Mouse (Mus musculus) liver, embryonic 14.5 days (tissue): Measurements from ENCODE around the gene Csnk1g1. TPM values are rescaled to one million over a fixed set of nuclear protein-coding genes. Genes with fewer than 3 reads are reported as not detected.

Source experiments
- ATAC-seq: fragments of 200-750 bp; cut with Nextera tagmentation; 2 replicates; pipeline ENCODE4 v1.8.0; 2017; ENCODE audit warnings: moderate number of reproducible peaks, mild to moderate bottlenecking, moderate library complexity; ENCODE audit not compliant: insufficient read depth
- DNase-seq, 3 experiments: peaks; one replicate each; pipeline ENCODE4 v3.0.0-alpha.2; 2012 to 2013; ENCODE audit warnings: low read depth in 3 of 3, low spot score in 3 of 3
- H3K27ac ChIP-seq: fragments of 300-500 bp; sonication (generic); 2 replicates; pipeline ENCODE4 v1.5.1; 2014; ENCODE audit warnings: moderate library complexity, mild to moderate bottlenecking, control low read depth, inconsistent platforms
- H3K27me3 ChIP-seq: fragments of 300-500 bp; sonication (generic); 2 replicates; pipeline ENCODE4 v1.6.1; 2014; ENCODE audit warnings: mild to moderate bottlenecking, low read length, moderate library complexity; ENCODE audit not compliant: control insufficient read depth, insufficient read depth
- H3K36me3 ChIP-seq: fragments of 300-500 bp; sonication (generic); replicated peaks from 2 replicates; pipeline ENCODE4 v1.6.1; 2014; ENCODE audit warnings: low read depth; ENCODE audit not compliant: control insufficient read depth, insufficient read depth
- H3K4me1 ChIP-seq, 2 experiments: fragments of 200-500 bp in 1 of 2; fragments of 300-500 bp in 1 of 2; sonication (generic) in 1 of 2; replicated peaks; 2 replicates each; pipeline ENCODE4 v1.6.1; 2012 to 2014; ENCODE audit warnings: antibody characterized with exemption in 1 of 2, inconsistent platforms in 1 of 2, low read length in 1 of 2; ENCODE audit not compliant: control insufficient read depth in 2 of 2, insufficient read depth in 2 of 2
- H3K4me2 ChIP-seq: fragments of 300-500 bp; sonication (generic); 2 replicates; pipeline ENCODE4 v1.6.1; 2014; ENCODE audit warnings: low read depth, mild to moderate bottlenecking, control low read depth, moderate library complexity
- H3K4me3 ChIP-seq, 2 experiments: fragments of 200-500 bp in 1 of 2; fragments of 300-500 bp in 1 of 2; sonication (generic) in 1 of 2; 2 replicates each; pipeline ENCODE4 v1.5.1; 2012 to 2014; ENCODE audit warnings: low read depth in 2 of 2, low read length in 2 of 2, mild to moderate bottlenecking in 2 of 2, control low read depth in 1 of 2, inconsistent platforms in 1 of 2, moderate library complexity in 1 of 2; ENCODE audit not compliant: insufficient read depth in 1 of 2
- H3K9ac ChIP-seq: fragments of 300-500 bp; sonication (generic); replicated peaks from 2 replicates; pipeline ENCODE4 v1.6.1; 2014; ENCODE audit warnings: mild to moderate bottlenecking, control low read depth, moderate library complexity
- H3K9me3 ChIP-seq: fragments of 300-500 bp; sonication (generic); 2 replicates; pipeline ENCODE4 v1.6.1; 2016; ENCODE audit warnings: low read length, mixed read lengths; ENCODE audit not compliant: control insufficient read depth
- CTCF ChIP-seq: IDR thresholded peaks from 2 replicates; pipeline ENCODE4 v1.5.1; 2016; ENCODE audit warnings: antibody characterized with exemption, low read depth, control low read depth
- EP300 ChIP-seq: IDR thresholded peaks from 2 replicates; pipeline ENCODE4 v1.6.1; 2016; ENCODE audit warnings: antibody characterized with exemption, low read depth
- WGBS: fragments of 180-500 bp; shearing (Covaris S2); extraction: QIAGEN DNeasy Blood & Tissue Kit; methylation state at CpG from one replicate; pipeline ENCODE4 v1.1.7; 2014; ENCODE audit not compliant: insufficient replicate concordance; 5-methylcytosine and 5-hydroxymethylcytosine counted together
- polyA plus RNA-seq, 2 experiments: library from polyadenylated mRNA; depleted of rRNA in 1 of 2; stranded (reverse) in 1 of 2; unstranded in 1 of 2; fragments of >200 nt; fragmentation: Nextera tagmentation in 1 of 2; extraction: Ambion mirVana in 1 of 2; gene quantifications; 2 replicates each; pipeline versions ENCODE4 v1.2.1 to v1.2.3; 2012 to 2014

Csnk1g1 gene
- polyA plus RNA-seq, 2 experiments, result 2.5 to 3.5 TPM

DNA sequence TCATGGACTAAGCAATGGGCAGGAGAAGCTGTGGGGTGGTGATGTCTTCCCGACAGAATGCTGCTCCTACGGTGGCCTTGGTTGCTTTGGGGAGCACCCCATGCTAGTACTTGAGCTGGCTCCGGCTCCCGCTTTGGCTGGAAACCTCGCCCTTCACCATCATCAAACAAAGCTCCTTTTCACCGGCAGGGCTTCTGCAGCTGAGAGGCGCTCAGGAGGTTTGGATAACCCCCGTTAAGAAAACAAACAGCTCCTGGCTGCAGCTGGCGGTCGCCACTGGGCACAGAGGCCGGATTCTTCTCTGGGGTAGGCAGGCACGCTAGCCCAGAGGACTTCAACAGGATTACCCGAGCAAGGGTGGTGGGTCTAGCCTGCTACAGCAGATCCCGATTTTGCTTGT lies 169.8 kb downstream of the Csnk1g1 start:
- Histone ChIP-seq H3K9me3 (no peaks in the 10 kb centered on the region), H3K9ac (no peak overlapping the region), H3K36me3 (no peaks in the 10 kb centered on the region), H3K27ac (no peak overlapping the region), H3K4me1 (peaks cover 0 to 4% of the 10 kb centered on the region in 2 experiments; a peak in 2 of 4 replicates), H3K4me2 (no peak overlapping the region), H3K4me3 (no peak overlapping the region), H3K27me3 (peaks cover 21% of the 10 kb centered on the region)
- ATAC-seq, result no peak
- 25% methylated on average over 14 of the region's 14 CpGs for WGBS
- DNase-seq, result no peak
- TF ChIP-seq CTCF (no peak), EP300 (no peak)

DNA sequence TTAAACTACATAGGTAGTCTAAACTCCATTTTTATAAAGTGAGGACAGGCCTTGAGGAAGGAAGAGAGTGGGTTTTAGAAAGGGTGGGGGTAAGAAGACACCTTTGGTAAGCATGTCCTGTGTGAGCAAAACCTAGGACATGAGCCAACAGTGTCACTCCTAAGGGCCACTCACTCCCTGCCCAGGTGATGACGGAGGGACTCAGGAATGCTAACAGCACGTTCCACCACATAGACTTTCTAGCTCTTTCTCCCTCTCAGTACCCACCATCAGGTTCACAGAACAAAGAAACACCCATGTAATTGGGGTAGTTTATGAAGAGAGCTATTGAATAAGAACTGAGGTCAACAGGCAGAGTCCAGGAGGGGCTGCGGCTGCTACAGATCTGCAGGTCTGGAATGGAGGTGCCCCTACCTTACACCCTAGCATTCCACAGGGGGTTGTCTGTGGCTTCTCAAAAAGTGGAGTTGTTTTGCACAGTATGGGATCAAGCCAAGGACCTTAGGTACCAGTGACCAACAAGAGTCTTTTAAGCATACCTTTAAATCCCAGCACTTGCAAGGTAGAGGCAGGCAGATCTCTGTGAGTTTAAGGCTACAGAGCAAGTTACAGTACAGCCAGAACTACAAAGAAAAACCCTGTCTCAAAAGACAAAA lies 172.2 kb downstream of the Csnk1g1 start:
- H3K27ac ChIP-seq, result no peak overlapping the region
- H3K4me3 ChIP-seq, result no peak overlapping the region
- 76% methylated on average over 3 of the region's 3 CpGs for WGBS
- no peaks in the 10 kb centered on the region for H3K9me3 ChIP-seq
- peaks cover 0 to 4% of the 10 kb centered on the region in 2 experiments; a peak in 1 of 4 replicates for H3K4me1 ChIP-seq
- DNase-seq (no peak), ATAC-seq (no peak)
- no peaks in the 10 kb centered on the region for H3K36me3 ChIP-seq
- H3K4me2 ChIP-seq, result no peak overlapping the region
- TF ChIP-seq EP300, result no peak
- no peak for TF ChIP-seq CTCF
- peaks cover 17% of the 10 kb centered on the region for H3K27me3 ChIP-seq
- H3K9ac ChIP-seq, result no peak overlapping the region

DNA sequence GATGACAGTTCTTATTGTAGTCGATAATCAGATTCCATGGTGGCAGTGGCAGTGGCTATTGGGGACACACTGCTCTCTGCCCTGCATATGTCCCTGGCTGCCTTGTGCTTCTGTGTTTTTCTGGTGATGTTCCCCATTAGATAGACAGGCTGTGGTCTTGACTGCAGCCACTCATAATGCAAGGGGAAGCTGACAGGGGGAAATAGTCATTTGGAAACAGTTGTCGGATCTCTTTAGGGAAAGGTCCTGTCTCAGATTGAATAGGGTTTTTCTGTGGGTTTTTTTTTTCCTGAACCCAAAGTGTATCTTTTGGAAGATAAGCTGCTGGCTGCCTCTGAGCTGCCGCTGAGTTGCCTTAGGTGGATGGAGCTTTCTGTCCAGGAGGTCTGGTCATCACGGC lies 173.3 kb downstream of the Csnk1g1 start:
- H3K4me1 ChIP-seq, result peaks cover 0 to 2% of the 10 kb centered on the region in 2 experiments; a peak in 1 of 4 replicates
- WGBS, result 53% methylated on average over 4 of the region's 4 CpGs
- peaks cover 16% of the 10 kb centered on the region for H3K27me3 ChIP-seq
- H3K4me2 ChIP-seq, result no peak overlapping the region
- DNase-seq (no peak), ATAC-seq (no peak)
- no peak for TF ChIP-seq EP300
- no peak for TF ChIP-seq CTCF
- H3K9ac ChIP-seq, result no peak overlapping the region
- H3K27ac ChIP-seq, result no peak overlapping the region
- H3K4me3 ChIP-seq, result no peak overlapping the region
- no peaks in the 10 kb centered on the region for H3K9me3 ChIP-seq
- peaks cover 3% of the 10 kb centered on the region for H3K36me3 ChIP-seq

DNA sequence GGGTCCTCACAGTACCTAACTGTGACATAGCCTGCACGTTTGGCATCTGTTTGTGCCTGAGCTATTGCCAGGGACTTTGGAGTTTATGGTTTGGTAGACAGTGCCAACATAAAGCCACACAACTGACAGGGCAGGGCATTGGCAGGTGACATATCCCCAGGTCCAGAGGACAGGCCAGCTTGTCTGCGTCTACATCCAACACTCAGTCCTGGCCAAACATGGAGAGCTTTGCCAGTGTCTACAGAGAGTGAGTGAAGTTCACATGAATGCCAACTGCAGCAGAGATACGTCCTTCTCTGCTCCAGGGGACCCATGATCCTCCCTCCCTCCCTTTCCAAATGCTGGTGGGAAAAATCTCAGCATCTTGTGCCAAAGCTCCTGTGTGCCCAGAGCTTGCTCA lies 175.4 kb downstream of the Csnk1g1 start:
- no peak overlapping the region for H3K9ac ChIP-seq
- no peaks in the 10 kb centered on the region for H3K9me3 ChIP-seq
- DNase-seq (no peak), ATAC-seq (no peak)
- H3K4me1 ChIP-seq, result no peaks in the 10 kb centered on the region
- peaks cover 22% of the 10 kb centered on the region for H3K36me3 ChIP-seq
- TF ChIP-seq EP300 (no peak), CTCF (no peak)
- no peak overlapping the region for H3K4me3 ChIP-seq
- no peak overlapping the region for H3K4me2 ChIP-seq
- 75% methylated on average over 3 of the region's 3 CpGs for WGBS
- peaks cover 2% of the 10 kb centered on the region; the same call in 1 of the 2 replicates for H3K27me3 ChIP-seq
- H3K27ac ChIP-seq, result no peak overlapping the region

DNA sequence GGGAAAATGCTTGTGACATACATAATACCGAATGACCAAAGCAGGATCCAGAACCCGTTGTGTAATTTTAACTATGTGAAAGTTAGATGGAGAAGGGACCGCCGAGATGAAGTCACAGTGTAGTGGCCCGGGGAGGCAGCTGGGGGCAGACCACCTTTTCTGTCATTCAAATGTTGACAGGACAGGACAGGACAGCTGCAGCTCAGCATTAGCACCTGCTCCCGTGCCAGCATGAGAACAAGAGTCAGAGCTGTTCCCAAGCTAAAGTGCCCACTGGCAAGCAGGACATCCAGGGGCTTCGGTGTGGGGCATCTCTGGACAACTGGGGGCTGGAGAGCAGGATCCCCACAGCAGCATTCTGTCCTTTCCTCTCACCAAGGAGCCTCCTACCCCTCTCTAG lies 178.3 kb downstream of the Csnk1g1 start:
- TF ChIP-seq CTCF (no peak), EP300 (no peak)
- Histone ChIP-seq H3K4me2 (no peak overlapping the region), H3K4me1 (no peaks in the 10 kb centered on the region), H3K27me3 (no peaks in the 10 kb centered on the region; the same call in 1 of the 2 replicates), H3K27ac (no peak overlapping the region), H3K4me3 (no peak overlapping the region), H3K36me3 (peaks cover 25% of the 10 kb centered on the region), H3K9ac (no peak overlapping the region), H3K9me3 (no peaks in the 10 kb centered on the region)
- no peak for ATAC-seq
- WGBS, result 90% methylated on average over 7 of the region's 7 CpGs
- no peak for DNase-seq
